Mouse (Mus musculus) embryonic facial prominence, embryonic 12.5 days (tissue): Measurements from ENCODE around the gene Gm10837. TPM values are rescaled to one million over a fixed set of nuclear protein-coding genes. Genes with fewer than 3 reads are reported as not detected.

Experiments used
- ATAC-seq: fragments of 200-750 bp; cut with Nextera tagmentation; 2 replicates; pipeline ENCODE4 v1.8.0; 2017; ENCODE audit not compliant: insufficient number of reproducible peaks, insufficient read depth, low FRiP score, low TSS enrichment
- H3K27ac ChIP-seq: fragments of 300-500 bp; sonication (generic); 2 replicates; pipeline ENCODE4 v1.5.1; 2016; ENCODE audit warnings: mild to moderate bottlenecking
- H3K27me3 ChIP-seq: fragments of 300-500 bp; sonication (generic); 2 replicates; pipeline ENCODE4 v1.6.1; 2016; ENCODE audit warnings: mild to moderate bottlenecking, moderate library complexity
- H3K36me3 ChIP-seq: fragments of 300-500 bp; sonication (generic); 2 replicates; pipeline ENCODE4 v1.6.1; 2016; ENCODE audit warnings: mild to moderate bottlenecking
- H3K4me1 ChIP-seq: fragments of 300-500 bp; sonication (generic); 2 replicates; pipeline ENCODE4 v1.6.1; 2016
- H3K4me2 ChIP-seq: fragments of 300-500 bp; sonication (generic); replicated peaks from 2 replicates; pipeline ENCODE4 v1.6.1; 2016; ENCODE audit warnings: mild to moderate bottlenecking, moderate library complexity
- H3K4me3 ChIP-seq: fragments of 300-500 bp; sonication (generic); 2 replicates; pipeline ENCODE4 v1.5.1; 2016; ENCODE audit warnings: mild to moderate bottlenecking
- H3K9ac ChIP-seq: fragments of 300-500 bp; sonication (generic); 2 replicates; pipeline ENCODE4 v1.6.1; 2016; ENCODE audit warnings: mild to moderate bottlenecking, moderate library complexity
- H3K9me3 ChIP-seq: fragments of 300-500 bp; sonication (generic); 2 replicates; pipeline ENCODE4 v1.6.1; 2016; ENCODE audit warnings: mild to moderate bottlenecking, moderate library complexity
- WGBS: fragments of 180-500 bp; shearing (Covaris S2); methylation state at CpG from one replicate; pipeline ENCODE4 v1.1.7; 2016; 5-methylcytosine and 5-hydroxymethylcytosine counted together
- polyA plus RNA-seq: library from polyadenylated mRNA; unstranded; fragments of >200 nt; fragmentation: Nextera tagmentation; extraction: Ambion mirVana; gene quantifications from 2 replicates; pipeline ENCODE4 v1.2.1, GENCODE M21; 2016

Gm10837 gene
- polyA plus RNA-seq, 1 experiment from 2014 or later = not detected

DNA sequence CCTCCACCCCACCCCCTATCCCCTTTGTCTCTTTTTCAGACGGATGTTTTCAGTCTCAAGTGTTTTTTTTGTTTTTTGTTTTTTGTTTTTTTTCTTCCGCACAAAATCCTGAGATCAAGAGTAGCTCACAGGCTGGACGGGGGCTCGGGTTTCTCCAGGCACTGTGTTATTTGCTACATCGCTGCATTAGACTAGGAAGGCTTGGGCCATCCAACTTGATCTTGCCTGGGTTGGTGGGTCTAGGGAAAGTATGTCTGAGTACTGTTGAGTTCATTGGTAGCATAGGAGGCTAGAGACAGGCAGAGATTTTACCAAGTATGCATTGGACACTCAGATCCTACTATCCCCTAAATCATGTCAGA, 7.4 kb upstream of the Gm10837 start:
- Histone ChIP-seq H3K9ac (no peak overlapping the region), H3K4me1 (no peaks in the 10 kb centered on the region), H3K27ac (no peak overlapping the region), H3K4me2 (0 out of 2 replicates have a peak overlapping the region, but pooled peaks have one; percentile 16), H3K4me3 (no peak overlapping the region), H3K9me3 (no peaks in the 10 kb centered on the region), H3K27me3 (peaks cover 75% of the 10 kb centered on the region), H3K36me3 (no peaks in the 10 kb centered on the region)
- no peak for ATAC-seq
- 5% methylated on average over 5 of the region's 5 CpGs for WGBS

DNA sequence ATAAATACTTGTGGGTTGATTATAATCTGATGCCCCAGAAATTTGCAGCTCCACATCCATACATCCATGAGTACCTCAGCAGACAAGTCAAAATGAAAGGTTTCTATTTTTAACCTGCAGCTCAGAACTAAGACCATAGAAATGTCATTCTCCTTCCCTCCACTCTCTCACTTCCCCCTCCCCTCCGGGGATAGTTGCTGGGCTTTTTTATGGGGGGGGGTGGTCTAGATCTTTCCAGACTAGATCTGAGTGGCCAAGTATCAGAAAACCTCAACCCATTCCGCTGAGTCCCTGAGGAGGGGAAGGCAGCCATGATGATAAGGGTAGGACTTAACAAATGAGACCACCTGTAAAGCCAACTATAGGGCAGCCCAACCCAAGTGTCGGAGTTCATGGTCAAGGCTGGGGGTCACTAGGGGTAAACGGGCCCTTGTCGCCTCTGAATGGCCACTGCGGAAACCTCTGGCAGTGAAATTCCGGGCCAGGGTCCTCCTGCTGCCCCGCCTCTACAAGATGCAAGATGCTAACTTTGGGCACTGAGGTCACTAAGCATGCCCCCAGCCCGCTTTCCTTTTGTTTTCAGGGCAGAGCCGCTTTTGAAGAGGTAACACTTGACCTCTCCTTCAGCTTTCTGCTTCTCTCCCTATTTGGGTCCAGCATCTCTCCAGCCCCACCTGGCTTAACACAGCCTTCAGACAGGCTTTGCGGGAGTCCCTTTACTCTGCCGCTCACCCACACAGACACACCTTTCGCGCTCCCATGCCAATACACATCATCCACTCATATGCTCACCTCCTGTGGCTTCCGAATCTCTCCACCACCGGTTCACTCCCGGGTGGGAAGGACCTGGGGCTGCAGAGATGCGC, 6.6 kb upstream of the Gm10837 start:
- ATAC-seq = no peak
- H3K4me3 ChIP-seq = no peak overlapping the region
- H3K4me1 ChIP-seq = no peaks in the 10 kb centered on the region
- no peak overlapping the region for H3K27ac ChIP-seq
- WGBS = 3% methylated on average over 18 of the region's 18 CpGs
- H3K4me2 ChIP-seq = no peak overlapping the region
- peaks cover 69% of the 10 kb centered on the region for H3K27me3 ChIP-seq
- no peaks in the 10 kb centered on the region for H3K36me3 ChIP-seq
- no peak overlapping the region for H3K9ac ChIP-seq
- H3K9me3 ChIP-seq = no peaks in the 10 kb centered on the region

GRCm38 (mm10) chr14:122484458-122484843, 5.9 kb upstream of the Gm10837 start:
- Histone ChIP-seq H3K27ac (no peak overlapping the region), H3K9ac (no peak overlapping the region), H3K27me3 (peaks cover 66% of the 10 kb centered on the region), H3K36me3 (no peaks in the 10 kb centered on the region), H3K9me3 (no peaks in the 10 kb centered on the region), H3K4me3 (no peak overlapping the region), H3K4me1 (no peaks in the 10 kb centered on the region), H3K4me2 (no peak overlapping the region)
- 11% methylated on average over 4 of the region's 4 CpGs for WGBS
- no peak for ATAC-seq

DNA sequence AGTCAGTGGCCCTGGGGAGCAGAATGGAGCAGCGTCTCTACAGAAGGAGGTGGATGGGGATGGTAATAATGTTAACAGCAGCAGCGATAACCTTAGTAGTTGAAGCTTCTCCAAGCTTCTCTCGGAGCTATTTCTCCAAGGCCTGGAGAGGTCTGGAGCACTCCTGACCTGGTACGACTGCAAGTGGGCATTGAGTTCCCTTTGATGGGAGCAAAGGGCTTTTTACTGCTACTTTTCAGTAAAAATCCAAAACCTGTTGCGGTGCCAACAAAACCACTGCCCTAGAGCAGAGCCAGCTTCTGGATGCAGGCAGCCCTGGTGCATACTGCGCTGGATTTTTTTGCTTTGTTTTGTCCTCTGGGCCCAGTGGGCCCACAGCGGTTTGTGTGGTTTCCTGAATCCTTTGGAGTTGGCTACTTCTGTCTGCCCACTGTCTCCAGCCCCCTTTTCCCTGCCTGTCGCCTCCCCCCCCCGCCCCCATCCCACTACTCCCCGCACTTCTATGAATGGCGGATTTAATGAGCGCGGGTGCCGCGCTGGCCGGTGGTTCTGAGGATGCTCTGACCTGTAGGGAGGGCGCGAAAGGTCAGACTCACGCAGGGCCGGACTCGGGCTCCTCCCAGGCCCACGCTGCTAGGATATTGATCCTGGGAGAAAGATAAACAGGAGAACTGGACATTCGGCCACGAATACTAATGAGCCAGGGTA, 5.4 kb upstream of the Gm10837 start:
- Histone ChIP-seq H3K27ac (no peak overlapping the region), H3K9ac (no peak overlapping the region)

DNA sequence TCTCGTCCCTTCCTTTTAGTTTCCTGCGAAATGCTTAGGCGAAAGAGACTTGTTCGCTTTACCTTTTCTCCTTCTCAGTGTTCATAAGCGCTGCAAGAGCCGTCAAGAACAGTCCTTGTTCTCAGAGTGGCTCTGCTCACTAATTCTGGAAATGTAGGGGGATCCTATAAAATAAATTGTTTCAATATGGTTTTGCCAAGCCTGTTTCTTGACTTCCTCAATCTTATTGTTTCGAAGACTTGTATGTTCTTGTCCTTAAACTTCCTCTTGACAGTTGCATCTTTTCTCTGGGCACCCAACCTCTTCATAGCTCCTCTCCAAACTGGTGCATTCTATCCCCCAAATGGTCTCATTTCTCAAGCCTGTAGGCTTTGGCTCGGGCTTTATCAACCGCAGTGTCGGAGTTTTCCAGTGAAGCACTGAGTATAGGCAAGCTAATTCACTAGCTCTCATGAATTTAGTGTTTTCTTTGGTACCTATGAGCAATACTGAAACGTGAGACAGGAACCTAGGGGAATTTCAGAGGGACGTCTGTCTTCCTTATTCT, 4.7 kb upstream of the Gm10837 start:
- Histone ChIP-seq H3K9me3 (no peaks in the 10 kb centered on the region), H3K9ac (no peak overlapping the region), H3K27me3 (peaks cover 68% of the 10 kb centered on the region), H3K4me2 (peak overlapping the region; percentile 2; the same call in 1 of the 2 replicates), H3K27ac (no peak overlapping the region), H3K36me3 (no peaks in the 10 kb centered on the region), H3K4me1 (peaks cover 5% of the 10 kb centered on the region), H3K4me3 (no peak overlapping the region)
- no peak for ATAC-seq
- 1% methylated on average over 12 of the region's 12 CpGs for WGBS

More for the DNA sequence above, 5.4 kb upstream of the Gm10837 start:
- WGBS = 1% methylated on average over 24 of the region's 24 CpGs
- ATAC-seq = 0 out of 2 replicates have a peak, but pooled peaks have one; percentile 36
- Histone ChIP-seq H3K4me1 (no peaks in the 10 kb centered on the region), H3K27me3 (peaks cover 66% of the 10 kb centered on the region), H3K36me3 (no peaks in the 10 kb centered on the region), H3K4me3 (no peak overlapping the region), H3K4me2 (peak overlapping the region; percentile 2; the same call in 1 of the 2 replicates), H3K9me3 (no peaks in the 10 kb centered on the region)

DNA sequence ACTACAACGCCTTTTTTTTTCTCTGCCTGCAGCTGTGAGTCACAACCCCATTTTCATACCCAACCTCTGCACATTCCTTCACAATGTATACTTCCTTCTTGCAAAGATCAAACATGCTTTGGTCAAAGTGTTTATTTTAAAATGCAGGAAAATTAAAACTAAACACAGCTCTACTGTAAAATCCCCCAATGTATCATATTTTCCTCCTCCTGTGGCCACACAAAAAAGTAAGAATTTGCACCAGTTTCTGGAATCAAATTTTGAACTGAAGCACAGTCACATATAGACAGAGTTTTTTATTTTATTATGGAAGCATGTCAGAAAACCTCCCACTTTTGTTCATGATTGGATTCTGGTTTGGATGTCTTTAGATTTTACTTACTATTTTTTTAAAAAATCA, 3.8 kb upstream of the Gm10837 start:
- Histone ChIP-seq H3K36me3 (no peaks in the 10 kb centered on the region), H3K27ac (no peak overlapping the region), H3K27me3 (peaks cover 68% of the 10 kb centered on the region), H3K4me2 (no peak overlapping the region), H3K4me1 (peaks cover 7% of the 10 kb centered on the region), H3K9me3 (no peaks in the 10 kb centered on the region), H3K9ac (no peak overlapping the region), H3K4me3 (no peak overlapping the region)
- no peak for ATAC-seq
- WGBS = 12% methylated on average over 1 of the region's 1 CpGs

DNA sequence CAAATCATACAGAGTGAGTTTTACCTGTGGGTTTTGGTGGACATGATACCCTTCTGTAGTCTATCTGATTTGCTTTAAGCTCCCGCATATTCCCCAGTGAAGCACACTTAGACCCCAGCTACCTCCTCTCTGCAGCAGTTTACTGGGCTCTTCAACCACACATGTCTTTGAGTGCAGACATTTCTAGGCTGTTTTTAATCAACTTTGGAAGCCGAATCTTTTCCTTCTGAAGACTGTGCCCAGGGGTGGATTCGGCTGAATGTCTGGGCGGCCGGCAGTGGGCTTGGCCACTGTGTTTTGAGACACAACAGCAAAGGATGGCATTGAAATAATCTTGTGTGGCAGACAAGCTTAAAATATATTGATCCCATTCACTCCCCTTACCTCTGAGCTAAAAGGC, 3.0 kb upstream of the Gm10837 start:
- Histone ChIP-seq H3K36me3 (no peaks in the 10 kb centered on the region), H3K4me3 (no peak overlapping the region), H3K9me3 (no peaks in the 10 kb centered on the region), H3K27ac (no peak overlapping the region), H3K4me1 (peaks cover 7% of the 10 kb centered on the region), H3K27me3 (peaks cover 63% of the 10 kb centered on the region), H3K9ac (no peak overlapping the region), H3K4me2 (no peak overlapping the region)
- no peak for ATAC-seq
- WGBS = 1% methylated on average over 5 of the region's 5 CpGs

DNA sequence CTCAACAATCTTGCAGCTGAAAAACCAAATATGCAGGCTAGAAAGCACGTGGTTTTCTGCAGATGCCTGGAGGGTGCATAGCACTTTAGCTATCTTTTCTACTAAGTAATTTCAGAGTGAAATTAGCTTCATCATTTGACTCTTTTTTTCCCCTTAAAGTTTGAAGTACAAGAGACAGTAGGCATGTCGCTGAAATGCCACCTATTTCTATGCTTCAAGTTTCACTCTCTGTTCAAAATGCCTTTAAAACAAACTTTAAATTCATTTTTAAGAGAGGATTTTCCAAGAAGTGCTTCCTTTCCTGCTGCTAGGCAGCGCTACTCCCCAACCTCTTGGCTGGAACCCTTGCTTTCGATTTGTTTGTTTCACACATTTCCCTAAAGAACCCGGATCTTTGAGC, 1.3 kb upstream of the Gm10837 start:
- H3K4me1 ChIP-seq = peaks cover 7% of the 10 kb centered on the region

DNA sequence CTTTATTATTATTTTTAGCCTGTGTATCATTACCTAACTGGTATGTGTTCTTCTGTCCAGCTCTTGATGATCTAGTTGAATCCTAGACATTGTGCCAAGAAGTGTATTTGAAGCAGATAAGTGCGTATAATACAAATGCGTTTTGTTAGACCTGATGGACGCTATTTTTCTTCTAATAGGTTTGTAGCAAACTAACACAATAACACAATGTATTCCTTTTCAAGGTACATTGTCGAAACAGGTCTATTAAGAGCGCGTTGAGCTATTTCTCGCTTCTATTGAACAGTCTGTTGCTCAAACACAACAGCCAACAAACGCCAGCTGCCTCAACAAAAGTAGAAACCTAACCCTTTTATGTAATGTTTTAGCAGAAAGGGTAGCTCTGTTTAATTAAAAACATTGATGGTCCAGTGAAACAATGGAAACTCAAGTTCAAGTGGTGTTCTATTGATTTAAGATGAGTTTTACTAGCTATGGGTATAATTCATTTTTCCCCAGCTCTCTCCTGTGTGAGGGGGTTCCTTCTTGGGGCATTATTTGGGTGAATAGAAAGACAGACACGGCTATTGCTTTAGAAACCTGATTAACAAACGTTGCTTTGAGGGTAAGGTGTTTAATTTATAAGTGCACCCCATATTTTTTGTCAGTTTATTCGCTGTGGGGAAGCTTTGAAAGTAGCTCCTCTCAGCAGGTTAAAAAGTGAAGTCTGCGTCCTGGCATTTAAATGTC, 536 bp upstream of the Gm10837 start:
- WGBS = 4% methylated on average over 12 of the region's 12 CpGs
- Histone ChIP-seq H3K27me3 (peaks cover 49% of the 10 kb centered on the region), H3K4me3 (no peak overlapping the region), H3K4me2 (peak overlapping the region; percentile 50; the same call in 1 of the 2 replicates), H3K4me1 (peaks cover 7% of the 10 kb centered on the region), H3K36me3 (no peaks in the 10 kb centered on the region), H3K9me3 (no peaks in the 10 kb centered on the region), H3K9ac (no peak overlapping the region), H3K27ac (no peak overlapping the region)
- no peak for ATAC-seq

More for the DNA sequence above, 1.3 kb upstream of the Gm10837 start:
- H3K4me3 ChIP-seq = no peak overlapping the region
- H3K4me2 ChIP-seq = no peak overlapping the region
- H3K9ac ChIP-seq = no peak overlapping the region
- ATAC-seq = no peak
- peaks cover 58% of the 10 kb centered on the region for H3K27me3 ChIP-seq
- no peak overlapping the region for H3K27ac ChIP-seq
- H3K36me3 ChIP-seq = no peaks in the 10 kb centered on the region
- 1% methylated on average over 5 of the region's 5 CpGs for WGBS
- no peaks in the 10 kb centered on the region for H3K9me3 ChIP-seq

- 60% methylated on average over 6 of the region's 6 CpGs for WGBS
- Histone ChIP-seq H3K9ac (no peak overlapping the region), H3K4me2 (no peak overlapping the region), H3K4me1 (peaks cover 7% of the 10 kb centered on the region), H3K36me3 (no peaks in the 10 kb centered on the region), H3K27ac (no peak overlapping the region), H3K4me3 (no peak overlapping the region), H3K9me3 (no peaks in the 10 kb centered on the region), H3K27me3 (peaks cover 35% of the 10 kb centered on the region)
- ATAC-seq = no peak
Measured at GRCm38 (mm10) chr14:122491521-122491920, 1.1 kb downstream of the Gm10837 start.

DNA sequence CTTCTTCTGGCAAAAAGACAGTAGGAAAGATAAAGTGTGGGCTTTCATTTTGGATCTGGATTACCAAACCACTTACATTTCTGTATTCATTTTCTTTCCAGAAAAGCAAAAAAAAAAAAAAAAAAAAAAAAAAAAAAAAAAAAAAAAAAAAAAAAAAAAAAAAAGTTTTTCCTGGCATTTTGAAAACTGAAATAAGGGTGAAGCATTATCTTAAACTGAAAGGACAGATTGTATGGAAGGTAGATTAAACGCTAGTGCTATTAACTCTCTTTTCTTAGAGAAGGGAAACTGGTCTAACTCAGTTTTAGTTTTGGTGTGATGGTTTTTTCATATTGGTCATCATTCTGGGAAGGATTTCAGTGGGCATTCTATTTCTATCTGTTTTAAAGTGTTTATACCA, 1.6 kb downstream of the Gm10837 start:
- Histone ChIP-seq H3K36me3 (no peaks in the 10 kb centered on the region), H3K27ac (no peak overlapping the region), H3K4me2 (no peak overlapping the region), H3K27me3 (peaks cover 33% of the 10 kb centered on the region), H3K9ac (no peak overlapping the region), H3K4me1 (peaks cover 7% of the 10 kb centered on the region), H3K9me3 (no peaks in the 10 kb centered on the region), H3K4me3 (no peak overlapping the region)
- no peak for ATAC-seq
- WGBS = 64% methylated on average over 1 of the region's 1 CpGs
